Mouse (Mus musculus): ENCODE measurements at regions not wholly inside any gene's neighbourhood (a gene's known extent, or its start where the extent isn't known, plus 50 kb on each side); places are given as distances from the start of the nearest gene placed in this dataset.

DNA sequence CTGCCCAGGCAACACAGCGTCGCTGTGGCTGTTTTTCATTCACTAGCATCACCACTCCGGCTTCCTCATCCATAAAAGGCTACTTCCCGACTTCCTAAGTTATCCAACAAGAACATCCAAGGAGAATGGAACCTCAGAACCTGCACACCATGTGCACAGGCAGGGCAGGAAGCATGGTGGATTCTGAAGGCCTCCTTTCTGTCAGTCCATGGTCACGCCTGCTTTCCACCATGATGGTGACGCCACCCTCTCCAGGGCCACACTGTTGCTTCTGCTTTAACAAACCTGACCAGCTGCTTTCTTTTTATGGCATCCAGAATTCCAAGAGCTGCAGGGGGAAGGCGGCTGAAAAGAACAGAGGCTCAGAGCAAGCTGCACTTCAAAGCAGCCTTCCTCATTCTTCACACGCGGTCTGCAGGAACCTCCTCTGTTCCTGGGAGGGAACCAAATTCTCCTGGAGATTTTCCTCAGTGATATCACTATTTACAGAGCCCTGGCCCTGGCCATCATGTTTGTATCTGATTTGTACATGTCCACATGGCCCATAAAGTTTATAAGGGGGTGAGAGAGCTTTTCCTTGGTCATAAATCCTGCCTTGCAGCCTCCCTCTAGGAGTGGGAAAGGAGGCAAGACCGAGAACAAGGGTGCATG lies 164.8 kb upstream of the Npvf start:
- no peak overlapping the region for H3K27ac ChIP-seq (replicated peaks)
- 57% methylated on average over 10 of the region's 10 CpGs for WGBS
- ATAC-seq (ENCODE audit: low FRiP score, low TSS enrichment): no peak

DNA sequence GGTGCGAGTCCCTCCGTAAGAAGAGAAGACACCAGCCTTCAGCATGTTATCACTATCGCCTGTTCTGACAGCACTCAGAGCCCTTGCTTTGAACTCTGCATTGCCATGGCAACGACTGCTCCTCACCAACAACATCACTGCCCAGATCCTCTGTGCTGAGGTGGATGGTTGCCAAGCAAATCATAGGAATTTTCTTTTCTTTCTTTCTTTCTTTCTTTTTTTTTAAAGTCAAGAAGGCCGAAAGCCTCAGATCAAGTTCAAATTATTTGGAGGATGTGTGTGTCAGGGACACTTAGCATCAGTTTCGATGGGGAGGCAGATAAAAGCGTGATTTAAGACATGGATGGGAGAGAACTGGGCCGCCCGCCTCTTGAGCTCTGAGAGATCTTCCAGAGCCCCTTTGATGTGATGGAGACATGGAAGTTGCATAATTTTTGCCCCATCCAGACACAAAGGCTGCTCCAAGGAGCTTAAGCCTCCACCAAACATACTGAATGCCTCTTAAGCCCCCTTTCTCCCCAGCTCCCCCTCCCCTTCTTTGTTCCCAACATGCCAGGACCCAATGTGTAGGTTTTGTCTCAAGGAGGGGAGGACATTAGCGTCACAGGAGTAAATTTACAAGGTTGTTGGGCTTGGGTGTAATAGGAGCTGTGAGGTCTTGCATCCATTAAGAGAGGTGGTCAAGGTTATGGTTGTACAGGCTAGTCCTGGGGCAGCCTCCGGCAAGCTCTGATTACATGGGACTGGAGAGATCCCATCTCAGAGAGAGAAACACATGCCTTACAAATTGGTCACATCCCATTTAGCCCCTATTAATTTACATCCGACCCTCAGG lies 167.4 kb upstream of the Npvf start:
- H3K4me2 ChIP-seq (replicated peaks; ENCODE audit: low read depth): no peak overlapping the region
- H3K27me3 ChIP-seq (ENCODE audit: control insufficient read depth, insufficient read depth, low read length): no peaks in the 10 kb centered on the region
- H3K9ac ChIP-seq (ENCODE audit: low read length): no peak overlapping the region
- no peak overlapping the region for H3K4me3 ChIP-seq (ENCODE audit: low read depth, low read length)
- ATAC-seq (ENCODE audit: low FRiP score, low TSS enrichment) (peak; percentile 51; the same call in 1 of the 2 replicates), DNase-seq (ENCODE audit: low spot score) (no peak)
- 0 out of 2 replicates have a peak overlapping the region, but pooled peaks have one; percentile 24 for H3K27ac ChIP-seq (replicated peaks)
- 53% methylated on average over 12 of the region's 12 CpGs for WGBS
- no peaks in the 10 kb centered on the region for H3K9me3 ChIP-seq (ENCODE audit: control insufficient read depth, low read length)
- H3K36me3 ChIP-seq (ENCODE audit: control insufficient read depth, insufficient read depth, low read length): no peaks in the 10 kb centered on the region
- TF ChIP-seq CTCF (IDR thresholded peaks at IDR 0.05; ENCODE audit: low read depth): no peak
- no peak for TF ChIP-seq EP300 (optimal IDR thresholded peaks at IDR 0.05)
- H3K4me1 ChIP-seq (replicated peaks; ENCODE audit: control insufficient read depth, insufficient read depth): no peaks in the 10 kb centered on the region

More for the DNA sequence above, 164.8 kb upstream of the Npvf start:
- TF ChIP-seq CTCF (IDR thresholded peaks at IDR 0.05; ENCODE audit: low read depth) (no peak), EP300 (optimal IDR thresholded peaks at IDR 0.05) (no peak)
- H3K36me3 ChIP-seq (ENCODE audit: control insufficient read depth, insufficient read depth, low read length): no peaks in the 10 kb centered on the region
- no peaks in the 10 kb centered on the region for H3K9me3 ChIP-seq (ENCODE audit: control insufficient read depth, low read length)
- no peak overlapping the region for H3K9ac ChIP-seq (ENCODE audit: low read length)
- no peak overlapping the region for H3K4me2 ChIP-seq (replicated peaks; ENCODE audit: low read depth)
- no peaks in the 10 kb centered on the region for H3K27me3 ChIP-seq (ENCODE audit: control insufficient read depth, insufficient read depth, low read length)
- H3K4me3 ChIP-seq (ENCODE audit: low read depth, low read length): no peak overlapping the region
- H3K4me1 ChIP-seq (replicated peaks; ENCODE audit: control insufficient read depth, insufficient read depth): no peaks in the 10 kb centered on the region
- DNase-seq (ENCODE audit: low spot score): no peak

DNA sequence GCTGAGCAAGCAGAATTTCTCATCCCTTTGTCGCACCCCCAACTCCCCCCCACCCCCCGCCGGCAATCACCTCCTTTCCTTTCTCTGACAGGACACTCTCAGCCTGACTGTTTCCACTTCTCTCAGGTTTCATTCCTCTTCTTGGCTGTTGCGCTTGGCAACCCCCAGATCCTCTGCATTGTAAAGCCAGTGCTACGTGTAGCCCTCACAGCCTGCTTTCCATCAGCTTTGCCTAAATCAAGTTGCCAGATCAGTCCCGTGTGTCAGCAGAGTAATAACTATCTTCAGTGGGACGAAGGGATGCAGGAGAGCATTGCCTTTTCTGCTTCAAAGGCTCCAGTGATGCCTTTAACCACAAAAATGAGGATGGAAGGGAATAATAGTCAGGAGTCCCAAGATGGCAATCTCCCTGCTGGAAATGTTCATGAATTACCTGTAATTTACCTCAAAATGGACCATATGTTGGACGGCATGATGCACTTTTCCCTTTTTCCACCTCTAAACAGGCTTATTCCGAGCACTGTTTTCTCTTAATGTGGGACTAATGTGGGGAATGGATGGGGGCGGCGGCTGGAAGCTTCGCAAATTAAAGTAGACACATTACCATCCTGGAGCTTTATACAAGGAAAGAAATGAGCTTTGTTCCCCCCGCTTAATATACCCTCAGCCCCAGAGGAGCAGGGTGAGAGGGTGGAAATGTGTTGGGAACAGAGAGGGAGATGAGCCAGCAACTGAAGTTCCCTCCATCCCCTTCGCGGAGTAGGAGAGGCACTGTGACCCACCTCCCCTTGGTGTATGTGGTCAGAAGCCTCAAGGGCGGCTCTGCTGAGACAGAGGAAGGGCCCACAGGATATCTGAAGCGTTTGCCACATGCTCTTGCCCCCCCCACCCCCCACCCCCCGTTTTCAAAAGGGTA lies 168.3 kb upstream of the Npvf start:
- H3K27me3 ChIP-seq (ENCODE audit: control insufficient read depth, insufficient read depth, low read length): no peaks in the 10 kb centered on the region
- no peaks in the 10 kb centered on the region for H3K4me1 ChIP-seq (replicated peaks; ENCODE audit: control insufficient read depth, insufficient read depth)
- no peak for ATAC-seq (ENCODE audit: low FRiP score, low TSS enrichment)
- no peak for DNase-seq (ENCODE audit: low spot score)
- H3K9ac ChIP-seq (ENCODE audit: low read length): no peak overlapping the region
- no peaks in the 10 kb centered on the region for H3K36me3 ChIP-seq (ENCODE audit: control insufficient read depth, insufficient read depth, low read length)
- H3K4me2 ChIP-seq (replicated peaks; ENCODE audit: low read depth): no peak overlapping the region
- H3K4me3 ChIP-seq (ENCODE audit: low read depth, low read length): no peak overlapping the region
- no peak for TF ChIP-seq EP300 (optimal IDR thresholded peaks at IDR 0.05)
- no peak for TF ChIP-seq CTCF (IDR thresholded peaks at IDR 0.05; ENCODE audit: low read depth)
- 57% methylated on average over 18 of the region's 18 CpGs for WGBS
- no peak overlapping the region for H3K27ac ChIP-seq (replicated peaks)
- no peaks in the 10 kb centered on the region for H3K9me3 ChIP-seq (ENCODE audit: control insufficient read depth, low read length)

DNA sequence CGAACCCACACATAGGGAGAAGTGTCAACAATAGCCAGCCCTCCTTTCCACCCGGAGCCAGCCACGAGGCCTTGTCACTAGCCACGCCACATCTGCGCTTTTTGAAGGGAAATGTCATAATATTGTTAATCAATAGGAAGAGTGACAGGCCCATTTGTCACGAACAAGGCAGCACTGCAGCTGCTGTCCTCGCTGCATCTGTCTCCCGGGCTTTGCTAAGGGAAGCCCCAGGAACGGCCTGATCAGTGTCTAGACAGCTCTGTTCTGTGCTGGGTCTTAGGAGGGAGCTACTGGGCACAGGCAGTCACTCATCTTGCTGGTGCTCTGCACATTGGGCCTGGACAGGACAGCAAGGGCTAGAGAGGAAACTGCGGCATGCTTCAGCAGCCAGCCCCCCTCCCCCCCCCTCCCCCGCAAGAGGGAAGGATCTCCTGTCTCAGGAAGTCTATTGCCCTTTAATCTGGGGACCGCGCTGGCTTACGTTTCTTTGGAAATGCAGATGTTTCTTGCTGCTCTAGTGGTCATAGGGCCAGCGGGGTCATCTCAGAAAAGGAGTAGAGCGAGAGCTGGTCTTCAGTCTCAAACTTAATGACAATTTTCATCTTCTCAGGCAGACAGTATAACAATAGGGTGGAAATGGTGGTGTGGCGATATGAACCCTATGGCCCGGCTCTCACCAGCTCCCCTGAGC lies 169.1 kb upstream of the Npvf start:
- no peaks in the 10 kb centered on the region for H3K4me1 ChIP-seq (replicated peaks; ENCODE audit: control insufficient read depth, insufficient read depth)
- no peak for TF ChIP-seq EP300 (optimal IDR thresholded peaks at IDR 0.05)
- no peak for TF ChIP-seq CTCF (IDR thresholded peaks at IDR 0.05; ENCODE audit: low read depth)
- no peak overlapping the region for H3K4me2 ChIP-seq (replicated peaks; ENCODE audit: low read depth)
- 0 out of 2 replicates have a peak, but pooled peaks cover 3% of the 10 kb centered on the region for H3K9me3 ChIP-seq (ENCODE audit: control insufficient read depth, low read length)
- no peaks in the 10 kb centered on the region for H3K36me3 ChIP-seq (ENCODE audit: control insufficient read depth, insufficient read depth, low read length)
- ATAC-seq (ENCODE audit: low FRiP score, low TSS enrichment): no peak
- no peaks in the 10 kb centered on the region for H3K27me3 ChIP-seq (ENCODE audit: control insufficient read depth, insufficient read depth, low read length)
- H3K4me3 ChIP-seq (ENCODE audit: low read depth, low read length): no peak overlapping the region
- H3K27ac ChIP-seq (replicated peaks): no peak overlapping the region
- DNase-seq (ENCODE audit: low spot score): no peak
- WGBS: 36% methylated on average over 18 of the region's 18 CpGs
- no peak overlapping the region for H3K9ac ChIP-seq (ENCODE audit: low read length)

DNA sequence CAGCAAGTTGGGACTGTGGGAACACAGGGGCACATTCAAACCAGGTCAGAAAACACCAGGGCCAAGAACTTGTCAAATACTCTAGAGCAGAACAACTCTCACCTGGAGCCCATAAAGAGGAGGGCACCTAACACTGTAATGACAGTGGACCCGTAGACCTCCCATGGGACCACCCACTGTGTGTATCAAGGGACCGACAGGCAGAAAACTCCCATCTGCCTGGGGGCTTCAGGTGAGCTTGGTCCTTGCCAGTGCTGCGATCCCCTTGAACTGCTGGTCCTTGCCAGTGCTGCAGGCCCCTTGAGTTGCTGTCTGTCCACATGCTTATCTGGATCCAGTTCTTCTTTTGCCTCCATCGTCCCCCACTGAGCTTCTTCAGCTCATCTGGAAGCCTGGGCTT lies 170.2 kb upstream of the Npvf start:
- no peaks in the 10 kb centered on the region for H3K27me3 ChIP-seq (ENCODE audit: control insufficient read depth, insufficient read depth, low read length)
- H3K36me3 ChIP-seq (ENCODE audit: control insufficient read depth, insufficient read depth, low read length): no peaks in the 10 kb centered on the region
- no peak overlapping the region for H3K9ac ChIP-seq (ENCODE audit: low read length)
- no peak overlapping the region for H3K27ac ChIP-seq (replicated peaks)
- DNase-seq (ENCODE audit: low spot score): no peak
- no peaks in the 10 kb centered on the region for H3K4me1 ChIP-seq (replicated peaks; ENCODE audit: control insufficient read depth, insufficient read depth)
- ATAC-seq (ENCODE audit: low FRiP score, low TSS enrichment): no peak
- 0 out of 2 replicates have a peak, but pooled peaks cover 3% of the 10 kb centered on the region for H3K9me3 ChIP-seq (ENCODE audit: control insufficient read depth, low read length)
- no peak overlapping the region for H3K4me2 ChIP-seq (replicated peaks; ENCODE audit: low read depth)
- WGBS: 78% methylated on average over 4 of the region's 4 CpGs
- no peak overlapping the region for H3K4me3 ChIP-seq (ENCODE audit: low read depth, low read length)
- no peak for TF ChIP-seq CTCF (IDR thresholded peaks at IDR 0.05; ENCODE audit: low read depth)

Data from stomach, postnatal 0 days (tissue).